Mouse (Mus musculus) CD4-positive helper T cell, adult 2 months (primary cell): ENCODE measurements around the gene Camkmt.

Source experiments
- DNase-seq: peaks from one replicate; pipeline ENCODE4 v3.0.0-alpha.2; 2012; ENCODE audit warnings: low read depth, missing footprints, low spot score

The Camkmt gene

DNA sequence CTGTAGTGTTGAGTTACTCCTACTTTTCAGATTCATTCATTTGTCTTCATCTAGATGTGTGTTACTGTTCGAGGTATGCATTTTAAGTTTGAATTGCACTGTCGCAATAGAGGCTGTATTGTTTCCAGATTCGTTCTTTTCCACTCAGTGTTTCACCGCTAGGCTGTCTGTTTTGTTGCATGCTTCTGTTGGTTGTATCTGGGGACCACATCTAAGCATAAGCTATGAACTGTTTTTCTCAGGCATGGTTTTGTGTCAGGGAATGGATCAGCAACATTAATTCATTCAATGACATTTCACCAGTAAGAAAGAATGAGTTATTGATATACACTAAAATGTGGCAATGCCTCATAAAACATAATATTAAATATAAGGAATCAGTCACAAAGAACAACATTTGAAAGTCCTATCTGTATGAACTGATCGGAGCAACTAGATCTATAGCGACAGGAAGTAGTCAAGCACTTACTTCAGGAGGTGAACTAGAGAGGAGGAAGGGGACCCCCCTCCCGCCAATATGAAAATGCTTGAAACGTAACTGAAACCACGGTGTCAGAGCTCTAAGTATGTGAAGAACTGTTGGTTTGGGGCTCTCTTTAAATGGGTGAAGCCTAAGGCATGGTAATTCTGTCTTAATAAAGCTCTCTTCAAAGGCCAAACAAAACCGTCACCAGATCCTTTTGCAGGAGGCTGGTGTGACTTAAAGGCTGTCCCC, 80.3 kb downstream of the Camkmt start:
- DNase-seq, result peak; percentile 55

DNA sequence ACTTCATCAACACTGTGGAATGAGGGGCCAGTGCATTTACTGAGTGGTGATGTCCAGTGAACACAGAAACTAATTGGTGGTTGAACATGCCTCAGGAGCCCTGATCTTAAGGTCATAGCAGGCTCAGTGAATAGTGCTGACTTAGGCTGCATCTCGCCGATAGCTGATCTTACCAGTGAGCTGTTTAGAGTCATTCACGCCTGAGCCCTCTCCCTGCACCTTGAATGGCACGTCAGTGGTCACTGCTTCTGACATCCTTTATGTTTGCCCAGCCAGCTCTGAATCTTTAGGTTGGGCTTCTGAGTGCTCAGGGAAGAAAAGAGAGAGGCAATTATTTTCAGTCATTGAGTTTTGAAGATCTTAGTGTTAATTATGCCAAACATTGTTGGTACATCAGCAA, 81.6 kb downstream of the Camkmt start:
- no peak for DNase-seq

DNA sequence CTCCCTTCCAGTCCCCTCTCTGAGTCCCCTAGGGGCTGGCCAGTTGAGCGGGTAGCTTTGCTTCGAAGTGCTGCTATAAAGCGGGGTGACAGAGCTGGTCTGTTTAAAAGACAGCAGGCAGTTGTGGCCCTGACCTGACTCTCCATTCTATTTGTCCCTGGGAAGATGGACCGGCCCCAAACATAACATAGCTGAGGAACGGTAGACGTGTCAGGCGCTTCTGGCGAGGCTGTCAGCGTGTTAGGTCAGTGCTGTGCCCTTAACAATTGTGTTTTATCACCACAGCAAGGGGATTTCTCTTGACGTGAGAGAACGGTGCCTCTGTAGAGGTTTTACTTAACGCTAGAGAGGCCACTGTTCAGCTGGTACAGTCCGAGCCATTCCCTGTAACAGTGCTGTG, 86.9 kb downstream of the Camkmt start:
- no peak for DNase-seq

- DNase-seq, result no peak
These were observed 90.2 kb downstream of the Camkmt start for GRCm38 (mm10) chr17:85180471-85181060.

DNA sequence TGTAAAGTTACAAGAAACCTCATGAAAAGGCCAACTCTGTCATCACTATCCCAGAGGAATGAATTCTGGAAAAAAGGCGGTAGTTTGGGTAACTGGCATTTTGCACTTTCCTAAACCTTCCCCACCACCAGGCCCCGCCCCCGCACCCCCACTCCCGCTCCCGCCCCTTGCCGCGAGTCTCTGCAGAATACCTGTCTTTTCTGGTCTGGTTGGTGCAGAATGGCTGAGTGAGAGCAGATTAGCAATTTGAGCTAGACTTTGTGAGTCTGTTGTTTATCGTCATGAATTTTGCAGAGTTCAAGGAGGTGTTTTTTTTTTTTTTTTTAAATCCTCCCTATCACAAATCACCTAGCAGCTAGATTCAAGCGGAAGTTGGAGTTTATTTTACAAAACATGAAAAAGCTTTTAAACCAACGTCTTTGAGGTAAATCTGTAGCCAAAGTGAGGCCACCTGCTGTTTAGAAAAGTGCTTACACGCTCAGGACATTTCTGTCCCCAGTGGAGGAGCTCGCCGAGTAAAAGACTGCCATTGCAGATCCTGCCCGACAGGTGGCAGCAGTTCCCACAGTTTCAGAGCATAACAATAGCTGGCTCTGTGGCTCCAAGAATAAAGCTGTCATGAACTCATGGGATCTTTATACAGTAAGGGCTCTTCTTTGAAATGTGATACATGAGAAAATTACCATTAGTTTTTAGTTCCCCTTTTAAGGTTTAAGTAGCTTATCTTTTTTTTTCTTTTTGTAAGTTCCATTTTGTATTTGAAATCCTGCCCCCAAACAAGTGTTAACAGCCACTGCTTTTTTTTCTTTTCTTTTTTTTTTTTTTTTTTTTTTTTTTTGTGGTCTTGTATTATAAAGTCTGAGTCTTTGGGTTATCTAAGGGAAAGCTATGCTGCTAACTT, 99.1 kb downstream of the Camkmt start:
- DNase-seq, result peak; percentile 88

- DNase-seq, result no peak
These were observed 99.7 kb downstream of the Camkmt start for GRCm38 (mm10) chr17:85190128-85190435.

DNA sequence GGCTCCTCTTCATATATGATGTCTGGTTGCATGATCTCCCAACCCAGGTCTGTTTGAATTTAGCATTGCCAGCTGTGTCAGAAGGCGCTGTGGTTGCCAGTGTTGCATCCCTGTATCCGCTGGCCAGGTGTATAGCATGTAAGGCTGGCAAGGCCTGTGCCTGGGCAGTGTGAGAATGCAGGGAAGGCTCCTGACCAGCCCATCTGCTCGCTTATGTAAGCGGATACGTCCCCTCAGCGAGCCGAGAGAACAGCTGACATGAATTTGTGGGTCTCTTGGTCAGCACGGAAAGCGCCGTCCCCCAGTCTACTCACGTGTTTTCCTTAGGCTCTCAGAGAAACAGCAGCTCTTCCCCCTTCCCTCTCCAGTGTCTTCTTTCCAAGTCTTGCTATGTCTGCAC, 102.9 kb downstream of the Camkmt start:
- DNase-seq, result no peak

- DNase-seq, result no peak
These were observed 108.4 kb downstream of the Camkmt start for GRCm38 (mm10) chr17:85198781-85199180.

GRCm38 (mm10) chr17:85199321-85199720, 109.0 kb downstream of the Camkmt start:
- no peak for DNase-seq

DNA sequence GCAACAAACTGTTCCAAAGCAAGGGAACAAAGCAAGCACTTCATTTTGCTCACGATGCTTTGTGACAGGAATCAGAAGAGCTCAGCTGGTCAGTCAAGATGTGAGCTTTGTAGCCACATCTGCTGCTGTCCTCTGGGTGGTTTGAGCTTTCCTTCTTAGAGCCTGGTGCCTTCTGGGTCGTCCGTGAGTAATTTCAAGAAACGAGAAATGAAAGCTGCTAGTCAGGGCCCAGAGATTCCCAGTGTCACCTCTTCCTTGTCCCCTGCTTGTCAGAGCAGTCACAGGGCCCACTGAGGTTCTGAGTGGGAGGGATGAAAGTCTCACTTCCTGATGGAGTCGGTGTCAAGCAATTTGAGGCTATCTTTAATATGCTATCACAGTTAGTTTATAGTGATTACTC, 127.7 kb downstream of the Camkmt start:
- DNase-seq, result no peak

GRCm38 (mm10) chr17:85242109-85242508, 151.8 kb downstream of the Camkmt start:
- DNase-seq, result no peak

DNA sequence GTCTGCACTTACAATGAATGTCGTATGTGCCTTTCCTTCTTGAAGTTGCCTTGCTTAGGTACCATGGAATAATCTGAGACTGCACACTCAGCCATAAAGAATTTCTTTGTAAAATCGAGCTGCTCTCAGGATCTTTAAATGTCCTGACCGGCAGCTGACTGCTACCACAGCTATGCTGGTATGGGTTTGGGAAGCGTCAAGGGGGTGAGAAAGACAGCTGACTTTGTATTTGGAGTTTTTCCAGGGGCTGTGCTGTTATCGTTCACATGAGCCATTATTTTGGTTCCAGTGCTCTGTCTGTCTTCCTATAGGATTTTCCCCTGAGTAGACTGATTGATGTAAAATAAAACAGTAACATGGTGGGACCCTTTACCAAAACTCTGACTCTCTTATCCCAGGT, 158.6 kb downstream of the Camkmt start:
- no peak for DNase-seq

DNA sequence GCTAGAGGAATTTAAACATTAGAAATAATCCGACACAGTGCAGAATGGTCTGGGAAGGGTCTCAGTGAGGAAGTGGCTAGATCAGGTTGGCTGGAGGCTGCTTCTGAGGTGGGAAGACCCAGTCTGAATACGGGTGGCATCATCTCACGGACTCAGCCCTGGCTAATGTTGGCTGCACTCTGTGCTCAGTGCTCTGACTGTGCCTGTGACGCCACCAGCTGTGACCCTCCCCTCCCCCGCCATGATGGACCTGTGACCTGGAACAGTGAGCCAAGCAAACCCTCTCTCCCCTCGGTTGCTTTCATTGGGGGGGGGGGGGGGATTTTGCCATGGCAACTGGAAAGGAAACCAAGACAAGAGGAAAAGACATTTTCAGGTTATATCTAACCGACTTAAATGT, 159.4 kb downstream of the Camkmt start:
- DNase-seq, result no peak

GRCm38 (mm10) chr17:85256930-85257329, 166.6 kb downstream of the Camkmt start:
- no peak for DNase-seq

DNA sequence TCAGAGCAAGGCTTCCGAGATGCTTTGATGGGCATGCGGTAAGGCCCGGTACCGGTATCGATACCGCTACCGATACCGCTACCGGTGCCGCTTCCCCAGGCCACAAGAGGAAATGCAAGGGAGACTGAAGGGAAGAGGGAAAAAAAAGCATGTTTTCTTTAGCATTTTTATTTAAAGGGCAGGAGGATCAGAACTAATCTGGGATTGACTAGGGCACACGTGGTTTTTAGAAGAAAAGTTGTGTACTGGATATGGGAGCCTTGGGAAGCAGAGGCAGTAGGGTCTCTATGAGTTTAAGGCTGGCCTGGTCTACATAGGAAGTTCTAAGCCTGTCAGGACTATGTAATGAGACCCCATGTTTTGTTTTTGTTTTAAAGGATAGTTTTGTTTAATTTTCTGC, 167.0 kb downstream of the Camkmt start:
- no peak for DNase-seq

DNA sequence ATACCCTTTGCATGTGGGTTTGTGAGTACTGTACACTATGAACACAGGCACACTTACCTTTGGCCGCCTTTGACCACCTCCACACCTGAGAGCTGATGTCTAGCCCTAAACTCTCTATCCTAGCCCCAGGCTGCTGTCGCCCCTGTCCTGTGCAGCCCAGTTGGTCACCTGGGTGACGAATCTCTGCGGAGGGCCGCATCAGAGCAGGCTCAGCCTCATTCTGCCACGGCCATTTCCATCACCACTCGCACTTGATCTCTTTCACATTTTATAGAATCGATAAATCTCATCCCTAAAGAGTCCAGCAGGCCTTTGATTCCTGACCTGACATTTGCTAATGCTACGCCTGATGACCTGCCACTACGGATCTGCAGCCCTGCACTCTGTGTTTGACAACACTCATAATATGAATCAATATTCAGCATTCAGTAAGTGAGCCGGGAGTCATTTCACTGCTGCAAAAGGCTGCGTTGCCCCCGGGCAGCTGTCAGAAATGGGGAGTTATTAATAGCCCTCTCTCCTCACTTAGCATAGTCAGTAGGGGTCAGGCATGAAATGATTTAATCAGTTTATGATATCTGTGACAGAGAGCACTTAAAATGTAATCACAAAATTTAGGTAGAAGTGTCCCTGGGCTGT, 168.5 kb downstream of the Camkmt start:
- DNase-seq, result no peak

DNA sequence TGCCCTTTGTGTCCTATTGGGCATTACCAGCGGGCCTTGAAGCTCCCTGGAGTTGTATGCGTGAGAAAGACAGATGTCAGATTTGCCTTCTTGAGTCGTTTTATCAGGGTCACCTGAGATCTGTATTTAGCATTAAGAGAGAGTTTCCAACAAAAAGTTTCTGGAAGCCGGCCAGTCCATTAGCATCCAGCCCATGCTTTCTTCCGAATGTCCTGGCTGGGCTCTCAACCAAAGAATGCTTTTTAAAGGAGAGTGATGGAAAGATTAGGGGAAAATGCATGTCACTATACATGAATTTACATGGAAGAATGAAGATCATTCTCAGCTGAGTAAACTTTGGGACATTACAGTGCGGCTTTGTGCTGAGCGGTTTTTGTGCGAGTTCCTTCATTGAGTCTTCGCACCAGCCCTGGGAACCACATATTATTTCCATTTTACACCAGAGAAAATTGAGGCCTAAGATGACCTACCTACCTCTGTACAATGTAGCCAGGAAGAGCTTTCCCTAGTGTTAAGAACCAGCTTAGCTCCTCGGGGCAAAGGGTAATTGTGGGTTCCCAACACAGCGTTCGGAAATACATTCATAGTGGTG, 176.6 kb downstream of the Camkmt start:
- no peak for DNase-seq

GRCm38 (mm10) chr17:85271466-85272175, 181.3 kb downstream of the Camkmt start:
- DNase-seq, result no peak

DNA sequence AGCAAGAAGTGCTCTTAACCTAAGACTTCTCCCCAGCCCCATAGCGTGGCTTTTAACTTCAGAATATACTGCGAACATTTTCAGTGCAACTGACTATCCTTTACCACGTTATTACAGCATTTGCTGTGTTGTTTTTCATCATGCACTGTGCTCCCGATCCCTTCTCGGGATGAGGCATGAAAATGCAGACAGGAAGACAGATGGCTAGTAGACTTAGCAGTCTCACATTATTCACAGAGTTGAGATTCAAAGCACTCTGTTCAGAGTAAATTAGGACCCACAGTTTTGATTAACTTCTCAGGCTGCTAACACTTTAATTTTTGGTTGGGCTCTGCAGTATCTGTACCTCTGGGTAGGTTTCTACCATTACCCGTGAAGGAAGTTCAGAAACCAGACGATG, 189.4 kb downstream of the Camkmt start:
- DNase-seq, result no peak

GRCm38 (mm10) chr17:85282447-85282846, 192.1 kb downstream of the Camkmt start:
- DNase-seq, result no peak

- no peak for DNase-seq
These were observed 200.8 kb downstream of the Camkmt start for GRCm38 (mm10) chr17:85291154-85291553.
